Mouse (Mus musculus) cerebellum, postnatal 4 days (tissue): Measurements from ENCODE around the gene Cpne6.

ENCODE experiments used
- DNase-seq, 2 experiments: peaks; one replicate each; pipeline ENCODE4 v3.0.0; 2022; ENCODE audit warnings: low spot score in 2 of 2, mixed read lengths in 1 of 2

The Cpne6 gene

GRCm38 (mm10) chr14:55497449-55497821 lies 12.8 kb upstream of the Cpne6 start:
- DNase-seq = peak; percentile 91 to 96

GRCm38 (mm10) chr14:55505612-55506011 lies 4.6 kb upstream of the Cpne6 start:
- DNase-seq = no peak

DNA sequence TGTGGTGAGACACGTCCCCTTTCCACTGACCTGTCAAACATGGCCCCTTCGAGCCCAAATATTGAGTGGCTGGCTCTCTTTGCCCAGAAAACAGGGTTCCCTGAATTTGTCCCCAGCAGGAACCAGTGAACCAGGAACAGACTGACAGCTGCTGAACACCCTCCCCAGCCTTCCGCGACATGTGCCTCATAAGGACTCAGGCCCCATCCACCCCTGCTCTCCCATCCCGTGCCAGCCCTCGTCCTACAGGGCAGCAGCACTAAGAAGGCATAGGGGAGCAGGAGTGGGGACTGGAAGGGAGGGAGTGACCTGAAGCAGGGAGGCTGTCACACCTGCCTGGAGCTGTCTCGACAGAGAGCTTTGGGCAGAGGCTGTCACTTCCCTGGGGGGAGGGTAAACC lies 2.4 kb upstream of the Cpne6 start:
- DNase-seq = no peak

GRCm38 (mm10) chr14:55509540-55509939 lies 705 bp upstream of the Cpne6 start:
- DNase-seq = no peak

GRCm38 (mm10) chr14:55511037-55511436 lies 792 bp downstream of the Cpne6 start:
- DNase-seq = no peak

GRCm38 (mm10) chr14:55513927-55514326 lies 3.7 kb downstream of the Cpne6 start:
- no peak for DNase-seq

DNA sequence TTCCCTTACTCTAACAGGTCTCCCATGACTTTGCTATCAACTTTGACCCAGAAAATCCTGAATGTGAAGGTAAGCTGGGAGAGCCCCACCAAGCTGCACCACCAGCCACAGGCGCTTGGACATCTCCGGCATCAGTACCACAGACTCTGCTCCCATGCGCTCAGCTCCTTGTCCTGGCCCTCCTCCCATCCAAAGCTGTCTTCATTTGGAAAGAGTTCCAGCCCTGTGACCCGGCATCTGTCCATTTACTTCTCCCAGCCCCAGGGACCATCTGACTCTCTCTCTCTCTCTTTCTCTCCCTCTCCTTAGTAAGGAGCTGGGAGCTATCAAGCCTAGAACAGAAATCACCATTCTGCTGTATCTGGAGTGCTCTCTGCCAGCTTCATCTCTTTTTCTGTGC lies 5.6 kb downstream of the Cpne6 start:
- no peak for DNase-seq

DNA sequence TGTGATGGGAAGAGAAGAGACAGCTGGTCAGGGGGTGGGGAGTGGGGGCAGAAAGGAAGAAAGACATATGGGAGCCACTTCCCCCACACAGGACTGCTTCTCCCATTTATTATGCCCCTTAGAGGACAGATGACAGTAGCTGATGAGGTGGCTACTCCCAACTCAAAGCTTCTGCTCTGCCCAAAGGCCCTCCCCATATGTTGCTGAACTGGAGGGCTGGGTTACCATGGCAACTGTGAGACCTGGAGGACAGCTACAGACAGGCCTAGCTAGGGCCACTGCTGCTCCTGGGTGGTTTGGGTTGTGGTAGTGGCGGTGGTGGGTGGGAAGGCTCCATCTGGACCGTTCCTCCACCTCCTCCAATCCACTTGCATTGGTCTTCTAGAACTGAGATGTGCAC lies 8.7 kb downstream of the Cpne6 start:
- peak in 1 of 2 experiments; percentile 60 for DNase-seq

- DNase-seq = no peak
Measured at GRCm38 (mm10) chr14:55519604-55520003, 9.4 kb downstream of the Cpne6 start.

- peak in 1 of 2 experiments; percentile 68 for DNase-seq
Measured at GRCm38 (mm10) chr14:55520451-55521361, 10.5 kb downstream of the Cpne6 start.

DNA sequence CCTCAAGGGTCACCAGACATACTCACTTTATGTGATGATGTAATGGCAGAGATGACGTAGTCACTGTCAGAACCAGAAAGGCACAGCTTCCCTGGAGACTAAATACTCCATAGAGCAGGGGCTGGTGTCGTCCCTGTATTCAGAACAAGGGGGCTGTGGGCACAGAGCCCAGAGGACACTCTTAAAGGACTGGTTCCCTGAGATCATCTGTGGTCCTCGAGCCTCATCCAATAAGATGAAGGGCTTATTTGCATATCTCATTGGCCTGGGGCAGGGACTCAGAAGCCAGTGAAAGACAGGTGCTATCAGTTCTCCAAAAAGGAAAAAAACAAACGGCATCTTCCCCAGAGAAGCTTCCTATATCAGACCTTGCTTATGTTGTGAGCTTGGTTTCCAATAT lies 13.8 kb downstream of the Cpne6 start:
- no peak for DNase-seq

GRCm38 (mm10) chr14:55524785-55525184 lies 14.5 kb downstream of the Cpne6 start, which contains the start of gene Nrl:
Gene Nrl (minus strand): TSS chr14:55524981.
- no peak for DNase-seq

GRCm38 (mm10) chr14:55526674-55527073 lies 16.4 kb downstream of the Cpne6 start:
- no peak for DNase-seq

DNA sequence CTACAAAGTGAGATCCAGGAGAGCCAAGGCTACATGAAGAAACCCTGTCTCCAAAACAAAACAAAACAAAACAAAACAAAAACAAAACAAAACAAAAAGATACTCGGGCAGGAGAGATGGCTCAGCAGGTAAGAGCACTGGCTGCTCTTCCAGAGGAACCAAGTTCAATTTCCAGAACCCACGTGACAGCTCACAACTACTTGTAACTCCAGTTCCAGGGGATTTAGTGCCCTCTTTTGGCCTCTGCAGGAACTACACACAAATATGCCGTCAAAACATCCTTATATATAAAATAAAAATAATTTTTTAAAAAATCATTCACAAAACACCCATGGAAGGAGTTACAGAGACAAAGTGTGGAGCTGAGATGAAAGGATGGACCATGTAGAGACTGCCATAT lies 17.7 kb downstream of the Cpne6 start:
- no peak for DNase-seq

DNA sequence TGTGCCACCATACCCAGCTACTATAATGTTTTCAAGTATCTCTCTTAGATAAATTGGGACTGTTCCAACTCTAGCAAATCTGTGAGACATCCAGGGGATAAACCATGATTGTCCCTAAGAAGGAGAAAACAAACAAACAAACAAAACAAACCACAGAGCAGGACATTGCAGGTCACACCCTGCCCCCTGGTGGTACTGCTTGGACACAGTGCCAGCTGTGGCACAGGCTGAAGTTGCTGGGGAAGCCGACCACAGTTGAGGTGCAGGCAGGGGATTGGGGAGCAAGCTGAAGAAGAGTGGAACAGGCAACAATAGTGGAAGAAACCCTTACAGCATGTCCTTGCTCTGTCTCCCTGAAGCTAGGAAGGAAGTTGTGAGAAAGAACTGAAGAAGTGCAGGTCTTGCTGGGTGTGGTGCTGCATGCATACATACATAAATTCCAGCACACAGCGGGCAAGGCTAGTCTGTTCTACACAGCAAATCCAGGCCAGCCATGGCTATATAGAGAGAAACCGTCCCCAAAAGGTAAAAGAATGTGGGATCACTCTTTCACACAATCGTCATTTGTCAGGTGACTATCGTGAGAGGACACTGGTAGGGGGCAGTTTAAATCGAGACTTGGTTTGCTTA lies 26.0 kb downstream of the Cpne6 start:
- peak in 1 of 2 experiments; percentile 60 for DNase-seq

GRCm38 (mm10) chr14:55540067-55540786 lies 30.0 kb downstream of the Cpne6 start, which contains the start of gene Pck2:
Gene Pck2 (plus strand): TSS chr14:55540266.
- DNase-seq = peak in 1 of 2 experiments; percentile 68

DNA sequence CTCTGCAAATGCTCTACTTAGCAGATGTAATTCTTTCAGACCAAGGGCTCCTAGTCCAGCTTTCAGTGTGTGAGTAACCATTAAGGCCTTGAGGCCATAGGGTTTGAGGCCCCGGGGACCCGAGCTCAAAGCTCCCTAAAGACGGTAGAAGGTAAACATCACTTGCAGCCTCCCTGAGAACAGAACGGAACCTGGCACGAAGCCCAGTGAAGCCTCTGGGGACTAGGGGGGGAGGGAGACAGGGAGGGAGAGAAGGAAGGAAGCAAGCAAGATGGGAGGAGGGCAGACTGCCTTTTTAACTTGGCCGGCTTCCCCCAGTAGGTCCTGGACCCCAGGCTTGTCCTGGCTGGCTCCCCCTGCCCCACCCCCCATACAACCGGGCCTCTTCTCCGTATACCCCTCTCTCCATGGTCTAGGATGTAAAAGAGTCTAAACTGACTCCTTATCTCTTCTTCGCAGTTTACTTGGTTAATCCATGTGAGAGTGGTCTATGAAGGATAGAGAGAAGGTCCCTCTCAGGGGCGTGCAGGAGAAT lies 30.6 kb downstream of the Cpne6 start:
- DNase-seq = peak; percentile 64 to 90

DNA sequence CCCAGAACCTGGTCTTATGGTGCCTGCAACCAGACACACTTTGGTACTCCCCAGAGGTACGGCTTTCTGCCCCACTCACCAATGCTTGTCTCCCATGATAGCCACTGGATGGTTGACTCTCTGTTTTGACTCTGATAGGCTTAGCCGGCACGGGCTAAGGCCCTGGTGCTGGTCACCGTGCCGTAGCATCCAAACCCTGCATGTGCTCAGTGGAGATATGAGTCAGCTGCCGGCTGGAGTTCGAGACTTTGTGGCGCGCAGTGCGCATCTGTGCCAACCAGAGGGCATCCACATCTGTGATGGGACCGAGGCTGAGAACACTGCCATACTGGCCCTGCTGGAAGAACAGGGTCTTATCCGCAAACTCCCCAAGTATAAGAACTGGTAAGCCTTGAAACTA lies 32.0 kb downstream of the Cpne6 start:
- no peak for DNase-seq

DNA sequence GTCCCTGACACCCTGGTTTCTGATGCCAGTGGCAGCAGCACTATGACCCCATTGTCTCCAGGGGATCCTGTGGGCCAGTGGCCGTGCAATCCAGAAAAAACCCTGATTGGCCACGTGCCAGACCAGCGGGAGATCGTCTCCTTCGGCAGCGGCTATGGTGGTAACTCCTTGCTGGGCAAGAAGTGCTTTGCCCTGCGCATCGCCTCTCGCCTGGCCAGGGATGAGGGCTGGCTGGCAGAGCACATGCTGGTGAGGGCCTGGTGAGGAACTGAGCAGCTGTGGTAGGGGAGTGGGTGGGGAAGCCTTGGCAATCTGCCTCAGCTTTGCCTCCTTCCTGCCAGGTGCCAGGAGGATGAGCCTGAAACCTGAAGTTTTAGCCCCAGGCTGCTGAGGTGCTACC lies 34.1 kb downstream of the Cpne6 start:
- DNase-seq = peak in 1 of 2 experiments; percentile 56

GRCm38 (mm10) chr14:55550191-55550590 lies 39.9 kb downstream of the Cpne6 start:
- no peak for DNase-seq

GRCm38 (mm10) chr14:55551347-55551746 lies 41.1 kb downstream of the Cpne6 start:
- no peak for DNase-seq

DNA sequence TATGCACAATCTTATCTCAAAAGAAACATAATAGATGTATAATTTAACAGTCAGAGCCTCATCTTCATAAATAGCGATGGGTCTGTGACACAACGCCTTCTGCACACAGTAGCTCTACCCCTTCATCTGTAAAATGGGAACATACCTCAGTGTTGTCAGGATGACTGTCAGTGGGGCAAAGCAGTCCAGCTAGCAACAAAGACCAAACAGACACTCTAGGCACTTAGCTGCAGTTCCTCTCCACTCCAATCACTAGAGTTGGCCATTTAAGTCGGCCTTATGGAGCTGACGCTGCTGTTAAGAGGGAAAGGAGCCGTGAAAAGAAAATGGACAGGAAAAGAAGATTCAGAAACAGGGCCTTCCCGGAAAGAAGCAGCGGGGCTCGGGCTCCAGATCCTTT lies 41.5 kb downstream of the Cpne6 start:
- DNase-seq = no peak
